Mouse (Mus musculus) layer of hippocampus, postnatal 36 days (tissue): Measurements from ENCODE around the gene Jade2. TPM values are rescaled to one million over a fixed set of nuclear protein-coding genes. Genes with fewer than 3 reads are reported as not detected.

ENCODE experiments used
- DNase-seq, 2 experiments: peaks; one replicate each; pipeline ENCODE4 v3.0.0; 2022
- total RNA-seq, 2 experiments: library from RNA; stranded (reverse); gene quantifications; 2 replicates each; pipeline ENCODE4 v1.2.3; 2021

Jade2 gene
- 10 to 100 TPM; 36.0 to 36.5 TPM for total RNA-seq

GRCm38 (mm10) chr11:51857081-51857671, at the start of gene Jade2:
Gene Jade2, minus strand, starts transcription at chr11:51857653.
- DNase-seq, result peak; percentile 50 to 57

- DNase-seq, result no peak
These were observed 46.8 kb upstream of the Jade2 start for GRCm38 (mm10) chr11:51904224-51904623.

GRCm38 (mm10) chr11:51899691-51900090, 42.2 kb upstream of the Jade2 start:
- no peak for DNase-seq

GRCm38 (mm10) chr11:51898326-51899080, 41.0 kb upstream of the Jade2 start:
- peak; percentile 62 to 70 for DNase-seq

- no peak for DNase-seq
These were observed 39.9 kb upstream of the Jade2 start for GRCm38 (mm10) chr11:51897311-51897710.

- DNase-seq, result no peak
These were observed 38.6 kb upstream of the Jade2 start for GRCm38 (mm10) chr11:51896012-51896411.

GRCm38 (mm10) chr11:51885681-51886080, 28.2 kb upstream of the Jade2 start:
- no peak for DNase-seq

- no peak for DNase-seq
These were observed 26.6 kb upstream of the Jade2 start for GRCm38 (mm10) chr11:51884092-51884491.

GRCm38 (mm10) chr11:51883670-51884069, 26.2 kb upstream of the Jade2 start:
- no peak for DNase-seq

- DNase-seq, result no peak
These were observed 24.3 kb upstream of the Jade2 start for GRCm38 (mm10) chr11:51881776-51882175.

- no peak for DNase-seq
These were observed 23.7 kb upstream of the Jade2 start for GRCm38 (mm10) chr11:51881041-51881730.

- DNase-seq, result no peak
These were observed 19.5 kb upstream of the Jade2 start for GRCm38 (mm10) chr11:51876943-51877344.

- DNase-seq, result no peak
These were observed 18.3 kb upstream of the Jade2 start for GRCm38 (mm10) chr11:51875792-51876195.

GRCm38 (mm10) chr11:51875086-51875485, 17.6 kb upstream of the Jade2 start:
- no peak for DNase-seq

- no peak for DNase-seq
These were observed 17.0 kb upstream of the Jade2 start for GRCm38 (mm10) chr11:51874266-51875036.

- DNase-seq, result no peak
These were observed 15.7 kb upstream of the Jade2 start for GRCm38 (mm10) chr11:51873141-51873540.

- DNase-seq, result no peak
These were observed 9.8 kb upstream of the Jade2 start for GRCm38 (mm10) chr11:51867261-51867660.

- DNase-seq, result no peak
These were observed 8.6 kb upstream of the Jade2 start for GRCm38 (mm10) chr11:51866020-51866419.

GRCm38 (mm10) chr11:51860666-51861065, 3.2 kb upstream of the Jade2 start:
- DNase-seq, result no peak

- DNase-seq, result no peak
These were observed 2.1 kb upstream of the Jade2 start for GRCm38 (mm10) chr11:51859561-51859960.

- DNase-seq, result peak; percentile 73
These were observed 1.1 kb upstream of the Jade2 start for GRCm38 (mm10) chr11:51858528-51859051.

- DNase-seq, result peak; percentile 70 to 76
These were observed 520 bp upstream of the Jade2 start for GRCm38 (mm10) chr11:51857818-51858527.
